Mouse (Mus musculus) E14TG2a.4 (cell line): ENCODE results near the gene Slx4ip.

Experiments
- CTCF ChIP-seq: conservative IDR thresholded peaks from 2 replicates; pipeline ENCODE4 v1.5.1; 2014; ENCODE audit warnings: low read length
- NANOG ChIP-seq: IDR thresholded peaks from 2 replicates; pipeline ENCODE4 v1.6.1; 2014; ENCODE audit warnings: borderline replicate concordance, low read length, mixed read lengths
- POU5F1 ChIP-seq: IDR thresholded peaks from 2 replicates; pipeline ENCODE4 v1.6.1; 2014; ENCODE audit warnings: low read length, borderline replicate concordance

- no peak for TF ChIP-seq CTCF
- TF ChIP-seq POU5F1 = no peak
- TF ChIP-seq NANOG = no peak
Measured at GRCm38 (mm10) chr2:136850366-136850765, 40.7 kb upstream of the Slx4ip start.
